Mouse (Mus musculus): Measurements from ENCODE around the gene Lgr6.

- no peak for TF ChIP-seq POLR2A (IDR thresholded peaks at IDR 0.05; ENCODE audit: low read depth, low read length)
- TF ChIP-seq CTCF (IDR thresholded peaks at IDR 0.05; ENCODE audit: extremely low read depth, insufficient read length, insufficient replicate concordance, low read depth, low read length), result no peak
These were observed 93.2 kb downstream of the Lgr6 start for GRCm38 (mm10) chr1:135011912-135012311.
